Mouse (Mus musculus) E14TG2a.4 (cell line): ENCODE results near the gene Gak.

Experiments used
- H3K27me3 ChIP-seq: 2 replicates; pipeline ENCODE4 v1.6.1; 2014; ENCODE audit warnings: low read length, control low read depth; ENCODE audit not compliant: insufficient read depth
- H3K36me3 ChIP-seq: 2 replicates; pipeline ENCODE4 v1.6.1; 2014; ENCODE audit warnings: low read length, control low read depth; ENCODE audit not compliant: insufficient read depth
- H3K4me1 ChIP-seq: replicated peaks from 2 replicates; pipeline ENCODE4 v1.6.1; 2014; ENCODE audit warnings: low read depth, low read length, control low read depth
- H3K4me3 ChIP-seq: replicated peaks from 2 replicates; pipeline ENCODE4 v1.5.1; 2014; ENCODE audit warnings: mild to moderate bottlenecking, low read length
- H3K9me3 ChIP-seq: 2 replicates; pipeline ENCODE4 v1.6.1; 2014; ENCODE audit warnings: low read length, control low read depth
- CTCF ChIP-seq: conservative IDR thresholded peaks from 2 replicates; pipeline ENCODE4 v1.5.1; 2014; ENCODE audit warnings: low read length
- NANOG ChIP-seq: IDR thresholded peaks from 2 replicates; pipeline ENCODE4 v1.6.1; 2014; ENCODE audit warnings: borderline replicate concordance, low read length, mixed read lengths
- POU5F1 ChIP-seq: IDR thresholded peaks from 2 replicates; pipeline ENCODE4 v1.6.1; 2014; ENCODE audit warnings: low read length, borderline replicate concordance

Gene Gak

GRCm38 (mm10) chr5:108521016-108521415 lies 108.5 kb downstream of the Gak start:
- TF ChIP-seq CTCF, result no peak
- no peak for TF ChIP-seq POU5F1
- no peak for TF ChIP-seq NANOG
- Histone ChIP-seq H3K4me3 (no peak overlapping the region), H3K9me3 (peaks cover 6% of the 10 kb centered on the region; the same call in 1 of the 2 replicates), H3K36me3 (no peaks in the 10 kb centered on the region), H3K27me3 (no peaks in the 10 kb centered on the region), H3K4me1 (peaks cover 50% of the 10 kb centered on the region)

- no peaks in the 10 kb centered on the region for H3K36me3 ChIP-seq
- H3K4me1 ChIP-seq, result peaks cover 58% of the 10 kb centered on the region
- TF ChIP-seq CTCF, result no peak
- TF ChIP-seq POU5F1, result no peak
- no peak for TF ChIP-seq NANOG
These were observed 109.4 kb downstream of the Gak start for GRCm38 (mm10) chr5:108520153-108520552.

More at GRCm38 (mm10) chr5:108520153-108520552, 109.4 kb downstream of the Gak start:
- Histone ChIP-seq H3K4me3 (peak overlapping the region; percentile 43), H3K27me3 (no peaks in the 10 kb centered on the region), H3K9me3 (peaks cover 6% of the 10 kb centered on the region; the same call in 1 of the 2 replicates)
